Mouse (Mus musculus) thymus, adult 2 months (tissue): ENCODE data around the gene Acsm2. TPM values are rescaled to one million over a fixed set of nuclear protein-coding genes. Genes with fewer than 3 reads are reported as not detected.

Source experiments
- DNase-seq: peaks from one replicate; pipeline ENCODE4 v3.0.0; 2021
- H3K27ac ChIP-seq: fragments of 200-500 bp; 2 replicates; pipeline ENCODE4 v1.5.1; 2012; ENCODE audit warnings: low read length, control low read depth; ENCODE audit not compliant: control insufficient read depth, insufficient read depth
- H3K27me3 ChIP-seq: fragments of 200-500 bp; 2 replicates; pipeline ENCODE4 v1.6.1; 2012; ENCODE audit warnings: mild to moderate bottlenecking, low read length, moderate library complexity, mixed read lengths; ENCODE audit not compliant: control insufficient read depth, insufficient read depth
- H3K36me3 ChIP-seq: fragments of 200-500 bp; 2 replicates; pipeline ENCODE4 v1.6.1; 2012; ENCODE audit warnings: mild to moderate bottlenecking, low read length, moderate library complexity; ENCODE audit not compliant: control insufficient read depth, insufficient read depth
- H3K4me1 ChIP-seq: fragments of 200-500 bp; replicated peaks from 2 replicates; pipeline ENCODE4 v1.6.1; 2012; ENCODE audit warnings: low read length; ENCODE audit not compliant: control insufficient read depth, insufficient read depth
- H3K4me3 ChIP-seq: fragments of 200-500 bp; 2 replicates; pipeline ENCODE4 v1.5.1; 2012; ENCODE audit warnings: mild to moderate bottlenecking, low read length, control low read depth, moderate library complexity; ENCODE audit not compliant: control insufficient read depth, insufficient read depth
- CTCF ChIP-seq: fragments of 200-500 bp; IDR thresholded peaks from 2 replicates; pipeline ENCODE4 v1.5.1; 2012; ENCODE audit warnings: mild to moderate bottlenecking, control low read depth, low read length, moderate library complexity, borderline replicate concordance; ENCODE audit not compliant: control insufficient read depth, poor library complexity, insufficient read depth; ENCODE audit errors: extremely low read depth
- POLR2A ChIP-seq: fragments of 200-500 bp; IDR thresholded peaks from 2 replicates; pipeline ENCODE4 v1.6.1; 2012; ENCODE audit warnings: mild to moderate bottlenecking, low read length, control low read depth, moderate library complexity; ENCODE audit not compliant: control insufficient read depth, poor library complexity, insufficient read depth; ENCODE audit errors: extremely low read depth
- WGBS: fragments of 180-500 bp; shearing (Covaris S2); methylation state at CpG from one replicate; pipeline ENCODE4 v1.1.7; 2018; 5-methylcytosine and 5-hydroxymethylcytosine counted together
- polyA plus RNA-seq: library from polyadenylated mRNA; depleted of rRNA; stranded (reverse); fragments of >200 nt; gene quantifications from 2 replicates; pipeline ENCODE4 v1.2.3, GENCODE M21; 2012; rRNA removed

The Acsm2 gene
- polyA plus RNA-seq = 0.09 and 0.65 TPM in 2 replicates

- no peaks in the 10 kb centered on the region for H3K4me1 ChIP-seq
- no peak within 1 kb of the TSS for H3K4me3 ChIP-seq
- WGBS = 96% methylated on average over 1 of the region's 1 CpGs
- no peaks in the 10 kb centered on the region for H3K27me3 ChIP-seq
- H3K27ac ChIP-seq = no peak within 1 kb of the TSS
- TF ChIP-seq CTCF = no peak
- TF ChIP-seq POLR2A = no peak
- H3K36me3 ChIP-seq = no peaks in the 10 kb centered on the region
- no peak for DNase-seq
Observed at GRCm38 (mm10) chr7:119554040-119554439, at the start of gene Acsm2. Gene Acsm2, plus strand, starts transcription at chr7:119554340.

- H3K27ac ChIP-seq = no peak overlapping the region
- H3K27me3 ChIP-seq = no peaks in the 10 kb centered on the region
- H3K36me3 ChIP-seq = no peaks in the 10 kb centered on the region
- no peaks in the 10 kb centered on the region for H3K4me1 ChIP-seq
- DNase-seq = no peak
- TF ChIP-seq CTCF = no peak
- no peak for TF ChIP-seq POLR2A
- H3K4me3 ChIP-seq = no peak overlapping the region
- 89% methylated on average over 4 of the region's 4 CpGs for WGBS
Observed at GRCm38 (mm10) chr7:119511143-119511542, 43.0 kb upstream of the Acsm2 start.

- 30% methylated on average over 7 of the region's 7 CpGs for WGBS
- no peak for DNase-seq
- no peak for TF ChIP-seq POLR2A
- TF ChIP-seq CTCF = no peak
- Histone ChIP-seq H3K27ac (no peak overlapping the region), H3K4me1 (no peaks in the 10 kb centered on the region), H3K4me3 (no peak overlapping the region), H3K36me3 (no peaks in the 10 kb centered on the region), H3K27me3 (no peaks in the 10 kb centered on the region)
Observed at GRCm38 (mm10) chr7:119513056-119513455, 41.1 kb upstream of the Acsm2 start.

GRCm38 (mm10) chr7:119515492-119516271, 38.5 kb upstream of the Acsm2 start:
- Histone ChIP-seq H3K27me3 (no peaks in the 10 kb centered on the region), H3K36me3 (no peaks in the 10 kb centered on the region), H3K4me3 (no peak overlapping the region), H3K4me1 (no peaks in the 10 kb centered on the region), H3K27ac (no peak overlapping the region)
- no peak for TF ChIP-seq CTCF
- TF ChIP-seq POLR2A = no peak
- 65% methylated on average over 10 of the region's 10 CpGs for WGBS
- peak; percentile 8 for DNase-seq

- H3K4me3 ChIP-seq = no peak overlapping the region
- H3K27ac ChIP-seq = no peak overlapping the region
- whole genome bisulfite sequencing = 80% methylated on average over 7 of the region's 7 CpGs
Observed at GRCm38 (mm10) chr7:119516272-119516558, 37.9 kb upstream of the Acsm2 start.

GRCm38 (mm10) chr7:119519163-119519562, 35.0 kb upstream of the Acsm2 start, which contains the start of gene Acsm5:
Gene Acsm5, plus strand, starts transcription at chr7:119519463.
- TF ChIP-seq CTCF (no peak), POLR2A (no peak)
- no peak within 1 kb of the TSS for H3K27ac ChIP-seq
- no peak for DNase-seq
- H3K4me1 ChIP-seq = no peaks in the 10 kb centered on the region
- H3K4me3 ChIP-seq = no peak within 1 kb of the TSS
- H3K36me3 ChIP-seq = no peaks in the 10 kb centered on the region
- WGBS = 76% methylated on average over 5 of the region's 5 CpGs
- no peaks in the 10 kb centered on the region for H3K27me3 ChIP-seq

More at GRCm38 (mm10) chr7:119516272-119516558, 37.9 kb upstream of the Acsm2 start:
- Histone ChIP-seq H3K36me3 (no peaks in the 10 kb centered on the region), H3K4me1 (no peaks in the 10 kb centered on the region), H3K27me3 (no peaks in the 10 kb centered on the region)
- DNase-seq = no peak
- TF ChIP-seq POLR2A = no peak
- no peak for TF ChIP-seq CTCF

- no peaks in the 10 kb centered on the region for H3K4me1 ChIP-seq
- 49% methylated on average over 5 of the region's 5 CpGs for WGBS
- H3K4me3 ChIP-seq = no peak overlapping the region
- peak; percentile 60; the same call in 1 of the 2 replicates for TF ChIP-seq CTCF
- TF ChIP-seq POLR2A = no peak
- no peaks in the 10 kb centered on the region for H3K36me3 ChIP-seq
- peak; percentile 35 for DNase-seq
- H3K27ac ChIP-seq = no peak overlapping the region
- no peaks in the 10 kb centered on the region for H3K27me3 ChIP-seq
Observed at GRCm38 (mm10) chr7:119519654-119520053, 34.5 kb upstream of the Acsm2 start.
